Mouse (Mus musculus) MEL (cell line): ENCODE data around the gene Vwf. TPM values are rescaled to one million over a fixed set of nuclear protein-coding genes. Genes with fewer than 3 reads are reported as not detected.

Experiments used
- DNase-seq: peaks from one replicate; pipeline ENCODE4 v3.0.0; 2011; ENCODE audit warnings: low read depth, low spot score
- H3K27ac ChIP-seq: 2 replicates; pipeline ENCODE4 v1.5.1; 2012; ENCODE audit warnings: low read depth, mild to moderate bottlenecking, control low read depth, low read length, moderate library complexity; ENCODE audit not compliant: control insufficient read depth
- H3K27me3 ChIP-seq, 2 experiments: fragments of 150-350 bp in 1 of 2; sonication (generic) in 1 of 2; 2 replicates each; pipeline ENCODE4 v1.6.1; 2012; ENCODE audit warnings: low read length in 2 of 2, mild to moderate bottlenecking in 2 of 2, improper control_type of control experiment in 1 of 2, moderate library complexity in 1 of 2; ENCODE audit not compliant: insufficient read depth in 2 of 2, control insufficient read depth in 1 of 2
- H3K36me3 ChIP-seq, 2 experiments: 2 replicates each; pipeline ENCODE4 v1.6.1; 2012 to 2014; ENCODE audit warnings: low read length in 2 of 2, improper control_type of control experiment in 1 of 2, inconsistent platforms in 1 of 2, mild to moderate bottlenecking in 1 of 2; ENCODE audit not compliant: insufficient read depth in 2 of 2, control insufficient read depth in 1 of 2
- H3K4me1 ChIP-seq, 2 experiments: fragments of 150-350 bp in 1 of 2; sonication (generic) in 1 of 2; 2 replicates each; pipeline ENCODE4 v1.6.1; 2012; ENCODE audit warnings: low read length in 2 of 2, improper control_type of control experiment in 1 of 2, mild to moderate bottlenecking in 1 of 2; ENCODE audit not compliant: insufficient read depth in 2 of 2, control insufficient read depth in 1 of 2
- H3K4me3 ChIP-seq, 2 experiments: fragments of 150-350 bp in 1 of 2; sonication (generic) in 1 of 2; 2 replicates each; pipeline ENCODE4 v1.5.1; 2012; ENCODE audit warnings: low read depth in 2 of 2, low read length in 2 of 2, mild to moderate bottlenecking in 2 of 2, moderate library complexity in 2 of 2, control low read depth in 1 of 2, improper control_type of control experiment in 1 of 2; ENCODE audit not compliant: control insufficient read depth in 1 of 2, insufficient read depth in 1 of 2
- H3K79me2 ChIP-seq: 2 replicates; pipeline ENCODE4 v1.6.1; 2012; ENCODE audit warnings: mild to moderate bottlenecking, low read length, moderate library complexity; ENCODE audit not compliant: control insufficient read depth, poor library complexity, insufficient read depth
- H3K9ac ChIP-seq: 2 replicates; pipeline ENCODE4 v1.6.1; 2012; ENCODE audit warnings: low read depth, mild to moderate bottlenecking, control low read depth, low read length, moderate library complexity; ENCODE audit not compliant: control insufficient read depth, poor library complexity, severe bottlenecking
- H3K9me3 ChIP-seq: fragments of 150-350 bp; sonication (generic); replicated peaks from 2 replicates; pipeline ENCODE4 v1.6.1; 2012; ENCODE audit warnings: mild to moderate bottlenecking, low read length, improper control_type of control experiment, moderate library complexity; ENCODE audit not compliant: insufficient read depth
- CTCF ChIP-seq, 3 experiments: IDR thresholded peaks in 2 of 3; conservative IDR thresholded peaks in 1 of 3; 2 replicates each; pipeline ENCODE4 v1.5.1; 2011 to 2012; ENCODE audit warnings: low read length in 3 of 3, low read depth in 2 of 3, mild to moderate bottlenecking in 2 of 3, improper control_type of control experiment in 1 of 3, inconsistent platforms in 1 of 3, mixed read lengths in 1 of 3, moderate library complexity in 1 of 3; ENCODE audit not compliant: control insufficient read depth in 1 of 3, insufficient read depth in 1 of 3, poor library complexity in 1 of 3, severe bottlenecking in 1 of 3
- ELF1 ChIP-seq: IDR thresholded peaks from 2 replicates; pipeline ENCODE4 v1.6.1; 2014; ENCODE audit warnings: low read depth, mild to moderate bottlenecking, inconsistent platforms, low read length, improper control_type of control experiment, moderate library complexity
- GATA1 ChIP-seq: IDR thresholded peaks from 2 replicates; pipeline ENCODE4 v1.6.1; 2011; ENCODE audit warnings: low read depth, low read length, improper control_type of control experiment
- KAT2A ChIP-seq: conservative IDR thresholded peaks from 2 replicates; pipeline ENCODE4 v1.6.1; 2012; ENCODE audit warnings: low read depth, low read length, improper control_type of control experiment, inconsistent platforms
- MXI1 ChIP-seq: IDR thresholded peaks from 2 replicates; pipeline ENCODE4 v1.6.1; 2011; ENCODE audit warnings: mild to moderate bottlenecking, low read depth, low read length, improper control_type of control experiment
- MYB ChIP-seq: IDR thresholded peaks from 2 replicates; pipeline ENCODE4 v1.6.1; 2011; ENCODE audit warnings: mild to moderate bottlenecking, low read depth, low read length, improper control_type of control experiment
- MYC ChIP-seq: IDR thresholded peaks from 2 replicates; pipeline ENCODE4 v1.6.1; 2011; ENCODE audit warnings: low read depth, mild to moderate bottlenecking, low read length, improper control_type of control experiment, moderate library complexity
- NRF1 ChIP-seq: IDR thresholded peaks from 2 replicates; pipeline ENCODE4 v1.6.1; 2014; ENCODE audit warnings: low read depth, mild to moderate bottlenecking, inconsistent platforms, low read length, improper control_type of control experiment, moderate library complexity; ENCODE audit not compliant: poor library complexity, insufficient read depth, severe bottlenecking
- POLR2AphosphoS2 ChIP-seq: IDR thresholded peaks from 2 replicates; pipeline ENCODE4 v1.6.1; 2011; ENCODE audit warnings: low read length, improper control_type of control experiment
- SIN3A ChIP-seq: IDR thresholded peaks from 2 replicates; pipeline ENCODE4 v1.6.1; 2012; ENCODE audit warnings: low read length, improper control_type of control experiment, inconsistent platforms
- SMC3 ChIP-seq: IDR thresholded peaks from 2 replicates; pipeline ENCODE4 v1.6.1; 2011; ENCODE audit warnings: low read depth, low read length, improper control_type of control experiment
- TCF12 ChIP-seq: IDR thresholded peaks from 2 replicates; pipeline ENCODE4 v1.6.1; 2014; ENCODE audit warnings: low read depth, mild to moderate bottlenecking, inconsistent platforms, low read length, improper control_type of control experiment, moderate library complexity
- UBTF ChIP-seq: IDR thresholded peaks from 2 replicates; pipeline ENCODE4 v1.6.1; 2012; ENCODE audit warnings: low read depth, mild to moderate bottlenecking, inconsistent platforms, low read length, improper control_type of control experiment, moderate library complexity, borderline replicate concordance; ENCODE audit not compliant: insufficient read depth
- USF1 ChIP-seq: IDR thresholded peaks from 2 replicates; pipeline ENCODE4 v1.6.1; 2014; ENCODE audit warnings: low read depth, mild to moderate bottlenecking, inconsistent platforms, low read length, improper control_type of control experiment, moderate library complexity
- USF2 ChIP-seq, 2 experiments: IDR thresholded peaks; 2 replicates each; pipeline ENCODE4 v1.6.1; 2011 to 2012; ENCODE audit warnings: improper control_type of control experiment in 2 of 2, low read length in 2 of 2, borderline replicate concordance in 1 of 2, inconsistent platforms in 1 of 2, low read depth in 1 of 2, mild to moderate bottlenecking in 1 of 2; ENCODE audit not compliant: insufficient read depth in 1 of 2
- ZKSCAN1 ChIP-seq: IDR thresholded peaks from 2 replicates; pipeline ENCODE4 v1.6.1; 2012; ENCODE audit warnings: low read depth, mild to moderate bottlenecking, inconsistent platforms, low read length, improper control_type of control experiment, moderate library complexity
- ZNF384 ChIP-seq: IDR thresholded peaks from 2 replicates; pipeline ENCODE4 v1.6.1; 2012; ENCODE audit warnings: low read depth, mild to moderate bottlenecking, inconsistent platforms, low read length, improper control_type of control experiment
- polyA plus RNA-seq, 2 experiments: library from polyadenylated mRNA; stranded (reverse) in 1 of 2; unstranded in 1 of 2; fragments of >175 nt in 1 of 2; fragments of >200 nt in 1 of 2; gene quantifications; 2 replicates each; pipeline versions ENCODE4 v1.2.1 to v1.2.4; 2012; ENCODE audit warnings: low replicate concordance in 2 of 2, low read depth in 1 of 2; ENCODE audit not compliant: insufficient read length in 2 of 2, insufficient read depth in 1 of 2, missing spikeins in 1 of 2
- total RNA-seq: library from RNA; depleted of rRNA; stranded (reverse); fragments of 300-350 nt; gene quantifications from 2 replicates; pipeline ENCODE4 v1.2.3, GENCODE M21; 2012

Vwf gene
- total and polyA plus RNA-seq, 3 experiments: 0.29 to 0.42 TPM; not detected in 1

DNA sequence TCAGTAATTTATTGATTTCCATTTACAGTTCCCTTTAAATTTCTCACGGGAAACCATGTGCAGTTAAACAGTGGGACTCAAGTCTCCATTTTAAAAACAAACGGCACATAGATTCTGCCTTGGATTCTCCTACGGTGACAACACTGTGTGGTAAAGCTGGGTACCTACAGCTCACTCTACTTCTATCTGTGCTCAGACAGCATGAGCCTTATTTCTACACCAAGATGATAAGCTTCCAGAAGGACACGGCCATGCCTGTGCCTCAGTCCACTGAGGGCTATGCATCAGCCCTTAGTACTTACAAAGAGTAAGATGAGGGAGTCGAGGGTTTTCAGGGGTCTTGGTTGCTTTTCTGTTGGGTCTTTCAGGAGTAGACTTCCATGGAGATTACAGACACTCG lies 18.8 kb downstream of the Vwf start:
- TF ChIP-seq MXI1 (peak; percentile 27; the same call in 1 of the 2 replicates), NRF1 (no peak)
- peak; percentile 51 for DNase-seq
- Histone ChIP-seq H3K36me3 (peaks cover 0 to 18% of the 10 kb centered on the region in 2 experiments; a peak in 2 of 4 replicates), H3K27ac (peak overlapping the region; percentile 78), H3K27me3 (no peaks in the 10 kb centered on the region), H3K4me3 (peak overlapping the region in 1 of 2 experiments; percentile 14; a peak in 1 of 4 replicates), H3K9me3 (no peaks in the 10 kb centered on the region), H3K9ac (peak overlapping the region; percentile 20; the same call in 1 of the 2 replicates), H3K4me1 (peaks cover 14 to 35% of the 10 kb centered on the region in 2 experiments), H3K79me2 (no peaks in the 10 kb centered on the region)

DNA sequence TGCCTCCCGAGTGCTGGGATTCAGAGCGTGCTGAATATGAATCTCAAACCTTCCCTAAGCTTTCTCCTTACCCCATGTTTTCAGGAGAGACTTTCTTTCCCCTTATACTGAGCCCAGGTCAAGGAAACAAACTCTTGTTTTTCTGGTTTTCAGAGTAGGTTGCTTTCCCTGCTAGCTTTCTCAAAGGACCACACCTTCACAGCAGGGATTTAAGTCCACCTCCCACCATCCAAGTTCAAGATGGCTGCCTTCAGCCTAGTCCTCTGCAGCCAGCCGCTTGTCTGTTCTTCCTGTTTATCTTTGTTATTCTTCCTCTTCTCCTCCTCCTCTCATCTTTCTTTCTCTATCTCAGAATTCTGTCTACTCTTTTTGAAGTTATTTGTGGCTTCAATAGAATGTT lies 20.1 kb downstream of the Vwf start:
- H3K4me3 ChIP-seq: no peak overlapping the region
- peaks cover 14 to 33% of the 10 kb centered on the region in 2 experiments for H3K4me1 ChIP-seq
- H3K36me3 ChIP-seq: peaks cover 0 to 18% of the 10 kb centered on the region in 2 experiments; a peak in 2 of 4 replicates
- TF ChIP-seq CTCF (IDR thresholded peaks at IDR 0.05 in 2 of 3, conservative IDR thresholded peaks at IDR 0.05 in 1 of 3; ENCODE audit: control insufficient read depth in 1 of 3, insufficient read depth in 1 of 3, low read depth in 2 of 3, low read length in 3 of 3, poor library complexity in 1 of 3, severe bottlenecking in 1 of 3) (no peak), ZKSCAN1 (no peak), SIN3A (no peak), ELF1 (no peak), USF2 (IDR thresholded peaks at IDR 0.05; ENCODE audit: borderline replicate concordance in 1 of 2, insufficient read depth in 1 of 2, low read depth in 1 of 2, low read length in 2 of 2) (no peak), SMC3 (no peak), ZNF384 (no peak), USF1 (no peak), NRF1 (no peak), POLR2AphosphoS2 (no peak), TCF12 (no peak), MYC (no peak), UBTF (no peak), MYB (no peak), KAT2A (no peak), GATA1 (no peak)
- TF ChIP-seq, all 39 proteins: peak for 0
- no peak overlapping the region for H3K27ac ChIP-seq
- H3K27me3 ChIP-seq: no peaks in the 10 kb centered on the region
- no peaks in the 10 kb centered on the region for H3K79me2 ChIP-seq
- H3K9me3 ChIP-seq: no peaks in the 10 kb centered on the region
- no peak for DNase-seq
- H3K9ac ChIP-seq: no peak overlapping the region
